Mouse (Mus musculus) liver, embryonic 14.5 days (tissue): ENCODE data around the gene Pabpc6. TPM values are rescaled to one million over a fixed set of nuclear protein-coding genes. Genes with fewer than 3 reads are reported as not detected.

Source experiments
- ATAC-seq: fragments of 200-750 bp; cut with Nextera tagmentation; 2 replicates; pipeline ENCODE4 v1.8.0; 2017; ENCODE audit warnings: moderate number of reproducible peaks, mild to moderate bottlenecking, moderate library complexity; ENCODE audit not compliant: insufficient read depth
- DNase-seq, 3 experiments: peaks; one replicate each; pipeline ENCODE4 v3.0.0-alpha.2; 2012 to 2013; ENCODE audit warnings: low read depth in 3 of 3, low spot score in 3 of 3
- H3K27ac ChIP-seq: fragments of 300-500 bp; sonication (generic); 2 replicates; pipeline ENCODE4 v1.5.1; 2014; ENCODE audit warnings: moderate library complexity, mild to moderate bottlenecking, control low read depth, inconsistent platforms
- H3K27me3 ChIP-seq: fragments of 300-500 bp; sonication (generic); 2 replicates; pipeline ENCODE4 v1.6.1; 2014; ENCODE audit warnings: mild to moderate bottlenecking, low read length, moderate library complexity; ENCODE audit not compliant: control insufficient read depth, insufficient read depth
- H3K36me3 ChIP-seq: fragments of 300-500 bp; sonication (generic); replicated peaks from 2 replicates; pipeline ENCODE4 v1.6.1; 2014; ENCODE audit warnings: low read depth; ENCODE audit not compliant: control insufficient read depth, insufficient read depth
- H3K4me1 ChIP-seq, 2 experiments: fragments of 200-500 bp in 1 of 2; fragments of 300-500 bp in 1 of 2; sonication (generic) in 1 of 2; replicated peaks; 2 replicates each; pipeline ENCODE4 v1.6.1; 2012 to 2014; ENCODE audit warnings: antibody characterized with exemption in 1 of 2, inconsistent platforms in 1 of 2, low read length in 1 of 2; ENCODE audit not compliant: control insufficient read depth in 2 of 2, insufficient read depth in 2 of 2
- H3K4me2 ChIP-seq: fragments of 300-500 bp; sonication (generic); 2 replicates; pipeline ENCODE4 v1.6.1; 2014; ENCODE audit warnings: low read depth, mild to moderate bottlenecking, control low read depth, moderate library complexity
- H3K4me3 ChIP-seq, 2 experiments: fragments of 200-500 bp in 1 of 2; fragments of 300-500 bp in 1 of 2; sonication (generic) in 1 of 2; 2 replicates each; pipeline ENCODE4 v1.5.1; 2012 to 2014; ENCODE audit warnings: low read depth in 2 of 2, low read length in 2 of 2, mild to moderate bottlenecking in 2 of 2, control low read depth in 1 of 2, inconsistent platforms in 1 of 2, moderate library complexity in 1 of 2; ENCODE audit not compliant: insufficient read depth in 1 of 2
- H3K9ac ChIP-seq: fragments of 300-500 bp; sonication (generic); replicated peaks from 2 replicates; pipeline ENCODE4 v1.6.1; 2014; ENCODE audit warnings: mild to moderate bottlenecking, control low read depth, moderate library complexity
- H3K9me3 ChIP-seq: fragments of 300-500 bp; sonication (generic); 2 replicates; pipeline ENCODE4 v1.6.1; 2016; ENCODE audit warnings: low read length, mixed read lengths; ENCODE audit not compliant: control insufficient read depth
- CTCF ChIP-seq: IDR thresholded peaks from 2 replicates; pipeline ENCODE4 v1.5.1; 2016; ENCODE audit warnings: antibody characterized with exemption, low read depth, control low read depth
- EP300 ChIP-seq: IDR thresholded peaks from 2 replicates; pipeline ENCODE4 v1.6.1; 2016; ENCODE audit warnings: antibody characterized with exemption, low read depth
- WGBS: fragments of 180-500 bp; shearing (Covaris S2); extraction: QIAGEN DNeasy Blood & Tissue Kit; methylation state at CpG from one replicate; pipeline ENCODE4 v1.1.7; 2014; ENCODE audit not compliant: insufficient replicate concordance; 5-methylcytosine and 5-hydroxymethylcytosine counted together
- polyA plus RNA-seq, 2 experiments: library from polyadenylated mRNA; depleted of rRNA in 1 of 2; stranded (reverse) in 1 of 2; unstranded in 1 of 2; fragments of >200 nt; fragmentation: Nextera tagmentation in 1 of 2; extraction: Ambion mirVana in 1 of 2; gene quantifications; 2 replicates each; pipeline versions ENCODE4 v1.2.1 to v1.2.3; 2012 to 2014

The Pabpc6 gene
- polyA plus RNA-seq (2012; rRNA removed) (not detected in 2 replicates), polyA plus RNA-seq (2014; fragmentation: Nextera tagmentation; extraction: Ambion mirVana) (not detected in 2 replicates)

DNA sequence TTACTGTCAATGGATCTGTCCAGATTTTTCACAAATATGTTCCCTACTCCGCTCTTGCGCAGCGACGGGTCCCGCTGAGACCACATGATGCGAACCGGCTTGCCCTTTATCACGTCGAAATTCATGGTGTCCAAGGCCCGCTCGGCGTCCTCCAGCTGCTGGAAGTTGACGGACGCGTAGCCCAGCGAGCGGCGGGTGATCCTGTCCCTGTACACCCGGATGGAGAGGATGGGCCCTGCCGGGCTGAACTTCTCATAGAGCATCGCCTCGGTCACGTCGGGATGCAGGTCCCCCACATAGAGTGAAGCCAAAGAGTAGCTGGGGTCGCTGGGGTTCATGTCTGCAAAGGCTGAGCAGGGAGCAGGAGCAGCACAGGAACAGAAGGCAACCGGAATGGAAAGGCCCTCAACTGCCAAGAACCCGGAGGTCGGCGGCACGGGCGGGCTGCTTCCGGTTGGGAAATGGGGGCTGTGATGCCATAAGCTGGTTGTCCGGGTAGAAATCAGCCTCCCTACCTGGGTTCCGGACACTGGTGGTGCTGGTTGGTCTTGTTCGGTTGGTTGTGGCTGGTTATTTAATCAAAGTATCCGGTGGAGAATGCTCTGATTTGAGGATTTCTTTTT is at the start of gene Pabpc6:
Gene Pabpc6, minus strand, starts transcription at position 435 of the 623 bp plus-strand sequence.
- WGBS, result 83% methylated on average over 36 of the region's 36 CpGs
- Histone ChIP-seq H3K27me3 (no peaks in the 10 kb centered on the region), H3K9me3 (no peaks in the 10 kb centered on the region), H3K36me3 (no peaks in the 10 kb centered on the region), H3K4me3 (no peak within 1 kb of the TSS), H3K4me2 (no peak within 1 kb of the TSS), H3K27ac (no peak within 1 kb of the TSS), H3K9ac (no peak within 1 kb of the TSS), H3K4me1 (no peaks in the 10 kb centered on the region)
- TF ChIP-seq EP300 (no peak), CTCF (no peak)
- DNase-seq (no peak), ATAC-seq (no peak)

DNA sequence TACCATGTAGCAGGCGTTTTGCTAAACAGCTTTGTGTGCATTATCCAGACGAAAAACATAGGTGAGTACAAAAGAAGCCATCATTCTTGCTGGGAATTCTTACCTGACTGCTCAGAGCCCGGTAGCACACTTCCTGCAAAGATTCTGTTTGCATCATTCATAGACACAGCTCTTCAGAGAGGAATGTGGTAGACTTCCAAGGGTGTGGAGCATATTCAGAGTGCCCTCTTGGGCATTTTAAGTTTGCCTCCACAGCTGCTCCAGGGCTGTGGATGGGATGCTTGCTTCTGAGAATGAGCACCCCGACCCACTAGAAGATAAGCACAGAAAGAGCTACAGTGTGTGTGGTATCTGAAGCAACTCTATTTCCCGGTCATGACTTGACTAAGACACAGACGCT is 41.4 kb upstream of the Pabpc6 start:
- Histone ChIP-seq H3K36me3 (no peaks in the 10 kb centered on the region), H3K27ac (no peak overlapping the region), H3K9ac (no peak overlapping the region), H3K4me1 (no peaks in the 10 kb centered on the region), H3K9me3 (no peaks in the 10 kb centered on the region), H3K27me3 (no peaks in the 10 kb centered on the region), H3K4me2 (no peak overlapping the region), H3K4me3 (no peak overlapping the region)
- no peak for DNase-seq
- no peak for ATAC-seq
- 58% methylated on average over 6 of the region's 6 CpGs for WGBS
- TF ChIP-seq EP300 (no peak), CTCF (no peak)

GRCm38 (mm10) chr17:9708888-9709287 is 39.4 kb upstream of the Pabpc6 start:
- Histone ChIP-seq H3K27ac (no peak overlapping the region), H3K9me3 (no peaks in the 10 kb centered on the region), H3K4me2 (no peak overlapping the region), H3K36me3 (no peaks in the 10 kb centered on the region), H3K4me1 (no peaks in the 10 kb centered on the region), H3K4me3 (no peak overlapping the region), H3K9ac (no peak overlapping the region), H3K27me3 (no peaks in the 10 kb centered on the region)
- ATAC-seq (no peak), DNase-seq (no peak)
- TF ChIP-seq EP300 (no peak), CTCF (no peak)
- 55% methylated on average over 3 of the region's 3 CpGs for WGBS

GRCm38 (mm10) chr17:9707356-9707755 is 37.8 kb upstream of the Pabpc6 start:
- DNase-seq (no peak), ATAC-seq (no peak)
- no peaks in the 10 kb centered on the region for H3K9me3 ChIP-seq
- no peak overlapping the region for H3K9ac ChIP-seq
- no peak overlapping the region for H3K4me2 ChIP-seq
- H3K4me3 ChIP-seq, result no peak overlapping the region
- WGBS, result 79% methylated on average over 1 of the region's 1 CpGs
- TF ChIP-seq CTCF (no peak), EP300 (no peak)
- H3K36me3 ChIP-seq, result no peaks in the 10 kb centered on the region
- no peaks in the 10 kb centered on the region for H3K27me3 ChIP-seq
- H3K4me1 ChIP-seq, result no peaks in the 10 kb centered on the region
- no peak overlapping the region for H3K27ac ChIP-seq

DNA sequence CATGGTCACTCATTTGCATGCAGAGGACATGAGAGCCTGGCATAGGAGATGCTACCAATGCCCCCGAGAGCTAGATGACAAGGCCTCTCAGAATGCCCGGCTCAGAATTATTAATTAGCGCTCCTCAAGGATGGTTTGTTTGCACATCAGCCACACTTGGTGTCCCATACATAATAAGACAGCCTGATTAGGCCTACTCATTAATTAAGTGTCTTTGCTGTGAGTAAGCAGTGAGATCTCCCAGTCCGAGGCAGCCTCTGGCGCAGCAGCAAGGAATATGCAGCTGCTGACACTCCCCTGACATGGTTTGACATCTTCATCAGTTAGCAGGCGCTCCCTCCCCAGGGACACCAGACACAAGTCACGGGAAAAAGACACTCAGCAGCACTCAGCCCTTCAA is 28.2 kb upstream of the Pabpc6 start:
- H3K4me2 ChIP-seq, result no peak overlapping the region
- ATAC-seq, result no peak
- H3K27me3 ChIP-seq, result no peaks in the 10 kb centered on the region
- H3K9ac ChIP-seq, result no peak overlapping the region
- WGBS, result 66% methylated on average over 7 of the region's 7 CpGs
- H3K9me3 ChIP-seq, result no peaks in the 10 kb centered on the region
- no peak overlapping the region for H3K4me3 ChIP-seq
- TF ChIP-seq CTCF (no peak), EP300 (no peak)
- DNase-seq, result no peak
- no peaks in the 10 kb centered on the region for H3K36me3 ChIP-seq
- H3K27ac ChIP-seq, result no peak overlapping the region
- H3K4me1 ChIP-seq, result no peaks in the 10 kb centered on the region
